Mouse (Mus musculus) splenic B cell, adult 2 months (primary cell): ENCODE measurements around the gene Aff3.
A peak's percentile ranks its signal among the peaks of the same experiment; 100 is the strongest.

ENCODE experiments used
- DNase-seq: peaks from one replicate; pipeline ENCODE4 v3.0.0-alpha.2; 2011; ENCODE audit warnings: low read depth, low spot score
- H3K27me3 ChIP-seq: 2 replicates; pipeline ENCODE4 v1.6.1; 2012; ENCODE audit warnings: mild to moderate bottlenecking, low read length, moderate library complexity, mixed read lengths; ENCODE audit not compliant: control insufficient read depth, poor library complexity, insufficient read depth, severe bottlenecking
- H3K36me3 ChIP-seq: 2 replicates; pipeline ENCODE4 v1.6.1; 2012; ENCODE audit warnings: mild to moderate bottlenecking, low read length, moderate library complexity, mixed read lengths; ENCODE audit not compliant: control insufficient read depth, poor library complexity, insufficient read depth, severe bottlenecking

Gene Aff3

DNA sequence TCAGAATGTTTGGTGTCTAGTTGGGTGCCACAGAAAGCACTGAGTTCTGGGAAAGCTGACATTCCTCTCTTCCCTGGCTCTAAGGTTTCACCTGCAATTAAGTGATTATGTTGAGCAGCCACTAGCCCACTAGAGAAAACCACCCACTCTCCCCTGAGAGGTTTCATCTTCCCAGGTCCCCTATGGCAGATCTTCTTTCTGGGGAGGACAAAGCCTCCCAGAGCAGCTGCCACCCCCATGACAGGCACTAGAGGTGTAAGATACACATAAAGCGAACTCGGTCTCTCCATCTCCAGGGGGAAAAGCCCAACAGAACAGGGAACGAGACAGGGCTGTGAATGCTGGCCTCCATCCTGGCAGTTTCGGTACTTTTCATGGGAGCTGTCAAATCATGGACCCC lies 492.9 kb downstream of the Aff3 start:
- no peak for DNase-seq

DNA sequence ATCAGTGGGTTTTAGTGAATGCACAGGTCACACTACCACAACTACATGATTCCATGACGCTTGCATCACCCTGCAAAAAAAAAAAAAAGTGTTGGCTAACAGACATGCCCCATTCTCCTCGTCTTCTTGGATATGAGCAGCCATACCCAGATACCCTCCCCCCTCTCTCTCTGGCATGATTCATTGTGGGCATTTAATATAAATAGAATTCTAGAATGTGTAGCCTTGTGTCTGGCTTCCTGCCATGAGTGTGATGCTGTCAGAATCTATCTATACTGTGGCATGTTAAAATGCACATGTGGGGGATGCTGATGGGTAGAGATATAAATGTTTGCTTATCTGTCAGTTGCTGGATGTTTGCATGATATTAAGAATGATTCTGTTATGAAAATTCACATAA lies 499.1 kb downstream of the Aff3 start:
- DNase-seq = no peak
- no peaks in the 10 kb centered on the region for H3K36me3 ChIP-seq
- H3K27me3 ChIP-seq = no peaks in the 10 kb centered on the region

More for the DNA sequence above, 492.9 kb downstream of the Aff3 start:
- no peaks in the 10 kb centered on the region for H3K36me3 ChIP-seq
- no peaks in the 10 kb centered on the region for H3K27me3 ChIP-seq

DNA sequence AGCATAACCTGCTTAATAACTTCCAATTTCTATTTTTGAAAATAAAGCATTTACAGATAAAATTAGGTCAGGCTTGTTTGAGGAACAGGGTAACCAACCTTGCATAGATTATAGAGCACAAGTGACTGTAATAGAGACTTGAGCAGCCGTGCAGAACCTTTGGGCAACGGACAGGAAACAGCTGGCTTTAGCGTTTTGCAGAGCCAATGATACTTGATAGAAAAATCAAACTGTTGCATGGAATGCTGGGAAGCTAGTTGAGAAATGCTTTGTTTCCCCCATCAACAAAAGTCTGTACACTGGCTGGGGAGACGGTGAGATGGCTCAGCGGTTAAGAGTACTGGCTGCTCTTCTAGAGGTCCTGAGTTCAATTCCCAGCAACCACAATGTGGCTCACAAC lies 514.7 kb downstream of the Aff3 start:
- Histone ChIP-seq H3K27me3 (no peaks in the 10 kb centered on the region), H3K36me3 (no peaks in the 10 kb centered on the region)
- peak; percentile 60 for DNase-seq

DNA sequence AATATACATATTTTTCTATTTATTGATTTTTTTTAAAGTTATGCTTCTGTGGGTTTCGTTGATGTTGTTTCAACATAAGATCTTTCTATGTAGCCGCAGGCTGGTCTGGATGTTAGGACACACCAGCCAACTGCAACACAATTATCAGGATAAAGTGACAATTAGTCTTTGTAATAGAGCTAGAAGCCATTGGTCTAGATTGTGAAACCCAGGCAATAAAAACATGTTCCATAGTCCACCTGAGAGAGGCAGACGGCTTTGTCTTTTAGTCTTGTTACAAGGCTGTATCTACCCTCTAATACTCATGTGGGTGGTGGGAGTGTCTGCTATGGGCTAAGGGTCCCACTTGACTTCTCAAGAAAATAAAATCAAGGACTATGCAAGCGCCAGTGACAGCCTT lies 518.7 kb downstream of the Aff3 start:
- no peak for DNase-seq

DNA sequence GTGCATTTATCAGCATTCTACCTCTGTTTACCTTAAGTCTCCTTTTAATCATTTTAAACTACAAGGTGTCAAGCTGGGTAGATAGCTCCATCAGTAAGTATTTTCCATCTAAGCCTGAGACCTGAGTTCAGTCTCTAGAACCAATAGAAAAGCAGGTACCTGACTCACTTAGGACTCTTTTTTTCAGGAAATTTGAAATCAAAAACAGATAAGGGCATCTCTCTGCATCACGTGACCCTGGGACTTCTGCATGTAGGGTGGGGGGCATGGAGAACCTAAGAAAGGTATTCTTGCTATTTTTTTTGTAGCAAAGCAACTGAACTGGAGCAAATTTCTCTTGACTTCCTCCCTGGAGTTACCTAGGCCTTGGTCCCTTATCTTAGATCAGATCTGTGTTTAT lies 523.4 kb downstream of the Aff3 start:
- H3K27me3 ChIP-seq = no peaks in the 10 kb centered on the region
- DNase-seq = no peak

More for the DNA sequence above, 518.7 kb downstream of the Aff3 start:
- H3K27me3 ChIP-seq = no peaks in the 10 kb centered on the region
- no peaks in the 10 kb centered on the region for H3K36me3 ChIP-seq

DNA sequence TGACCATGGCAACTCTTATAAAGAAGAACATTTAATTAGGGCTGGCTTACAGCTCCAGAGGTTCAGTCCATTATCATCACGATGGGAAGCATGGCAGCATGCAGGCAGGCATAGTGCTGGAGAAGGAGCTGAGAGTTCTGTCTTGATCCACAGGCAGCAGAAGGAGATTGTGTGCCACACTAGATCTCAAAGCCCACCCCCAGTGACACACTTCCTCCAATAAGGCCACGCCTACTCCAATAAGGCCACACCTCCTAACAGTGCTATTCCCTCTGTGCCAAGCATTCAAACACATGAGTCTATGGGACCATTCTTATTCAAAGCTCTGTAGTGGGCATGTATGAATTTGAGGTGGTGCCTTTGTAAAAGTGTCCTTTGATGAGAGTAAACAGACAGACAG lies 523.8 kb downstream of the Aff3 start:
- Histone ChIP-seq H3K36me3 (no peaks in the 10 kb centered on the region), H3K27me3 (no peaks in the 10 kb centered on the region)
- DNase-seq = peak; percentile 28

More for the DNA sequence above, 523.4 kb downstream of the Aff3 start:
- no peaks in the 10 kb centered on the region for H3K36me3 ChIP-seq

DNA sequence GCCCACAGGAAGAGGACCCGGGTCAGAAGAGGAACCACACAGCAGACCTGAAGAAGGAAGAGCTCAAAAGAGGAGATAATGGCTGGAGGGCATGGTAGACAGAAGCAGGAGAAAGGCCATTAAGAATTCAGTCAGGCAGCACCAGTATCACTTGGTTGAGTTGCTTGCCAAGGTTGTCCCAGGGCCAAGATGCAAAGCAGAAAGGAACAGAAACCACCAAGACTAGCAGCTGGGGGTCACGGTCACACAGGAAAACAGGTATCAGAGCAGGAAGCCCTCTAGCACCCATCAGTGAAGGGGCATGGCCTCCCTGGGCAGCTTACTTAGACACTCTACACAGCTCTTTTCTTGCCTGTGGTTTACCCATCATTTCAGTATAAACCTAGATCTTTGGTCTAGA lies 525.4 kb downstream of the Aff3 start:
- DNase-seq = peak; percentile 69

DNA sequence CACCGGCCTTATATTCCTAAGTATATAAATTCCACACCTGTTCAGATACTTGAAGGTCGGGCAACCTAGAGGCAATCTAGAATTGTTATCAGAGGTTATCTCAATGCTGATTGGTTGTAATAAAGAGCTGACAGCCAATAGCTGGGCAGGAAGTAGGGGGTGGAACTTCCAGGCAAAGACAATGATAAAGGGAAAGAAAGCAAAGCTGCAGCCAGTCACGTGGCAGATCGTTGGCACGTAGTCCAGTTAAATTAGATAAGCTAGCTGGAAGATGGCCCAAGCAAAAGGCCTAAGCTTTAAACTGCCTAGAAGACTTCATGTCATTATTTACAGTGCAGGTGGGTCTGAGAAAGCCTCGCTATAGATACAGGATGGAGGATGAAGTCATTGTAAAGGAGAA lies 531.8 kb downstream of the Aff3 start:
- Histone ChIP-seq H3K27me3 (no peaks in the 10 kb centered on the region), H3K36me3 (no peaks in the 10 kb centered on the region)
- DNase-seq = no peak

More for the DNA sequence above, 525.4 kb downstream of the Aff3 start:
- Histone ChIP-seq H3K27me3 (no peaks in the 10 kb centered on the region), H3K36me3 (no peaks in the 10 kb centered on the region)

DNA sequence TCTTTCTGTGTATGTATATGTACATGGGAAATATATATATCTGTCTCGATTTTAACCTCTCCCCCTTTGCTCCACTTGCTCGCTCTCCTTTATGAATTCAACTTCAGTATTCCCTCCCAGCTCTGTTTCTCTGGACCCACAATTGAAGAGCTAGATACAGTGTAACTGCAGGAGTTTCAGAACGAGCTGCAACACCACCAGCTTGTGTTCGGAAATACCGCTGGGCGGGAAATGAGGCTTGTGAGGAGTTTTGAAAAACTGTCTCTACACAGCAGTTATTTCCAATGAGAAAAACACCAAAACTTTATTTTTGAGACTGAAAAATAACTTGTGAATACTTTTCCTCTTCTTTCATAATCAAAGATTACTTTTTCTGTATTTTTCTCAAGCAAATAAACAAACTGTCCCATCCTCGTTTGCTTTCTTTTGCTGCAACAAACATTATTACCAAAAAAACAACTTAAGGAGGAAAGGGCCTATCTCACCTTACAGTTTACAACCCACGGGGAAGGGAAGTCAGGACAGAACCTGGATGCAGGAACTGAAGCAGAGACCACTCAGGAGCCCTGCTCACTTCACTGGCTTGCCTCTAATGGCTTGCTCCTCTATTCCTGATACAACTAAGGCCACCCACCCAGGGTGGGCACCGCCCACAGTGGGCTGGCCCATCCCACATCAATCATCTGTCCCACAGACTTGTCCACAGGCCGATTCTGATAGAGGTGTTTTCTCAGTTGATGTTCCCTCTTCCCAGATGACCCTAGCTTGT lies 533.9 kb downstream of the Aff3 start:
- DNase-seq = no peak
- Histone ChIP-seq H3K27me3 (no peaks in the 10 kb centered on the region), H3K36me3 (no peaks in the 10 kb centered on the region)

DNA sequence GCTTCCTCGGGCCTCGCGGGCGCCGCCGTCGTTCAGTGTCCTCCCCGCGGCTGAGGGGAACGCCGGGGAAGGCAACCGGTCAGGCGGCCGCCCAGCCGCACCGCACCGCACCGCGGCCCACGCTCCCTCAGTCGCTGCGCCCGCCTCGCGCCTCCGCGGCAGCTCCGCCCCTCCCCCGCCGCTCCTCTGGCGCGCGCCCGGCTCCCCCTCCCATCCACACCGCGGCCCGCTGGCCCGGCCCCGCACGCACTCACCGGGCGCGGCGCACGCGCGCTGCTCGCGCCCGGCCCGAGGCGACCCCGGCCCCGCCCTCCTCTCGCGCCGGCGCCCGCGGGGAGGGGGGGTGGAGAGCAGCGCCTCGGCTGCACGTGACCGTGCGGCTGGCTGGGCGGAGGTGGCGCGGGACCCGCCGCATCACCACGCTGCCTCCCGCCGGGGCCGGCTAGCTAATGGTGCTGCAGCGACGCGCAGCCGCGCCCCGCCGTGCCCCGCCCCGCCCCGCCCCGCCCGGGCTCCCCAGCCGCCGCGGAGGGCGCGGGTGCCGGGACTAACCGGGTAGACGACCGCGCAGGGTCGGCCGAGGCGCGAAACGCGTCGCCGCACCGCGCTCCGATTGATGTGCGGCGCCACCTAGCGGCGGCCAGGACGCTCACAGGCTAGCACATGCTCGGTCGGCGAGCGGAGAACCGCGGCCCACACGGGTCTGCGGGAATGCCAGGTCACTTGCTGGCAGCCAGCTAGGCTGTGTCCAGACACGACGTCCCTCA lies 535.1 kb downstream of the Aff3 start, which contains the start of gene Rev1:
Gene Rev1, minus strand, starts transcription at position 301 of the 767 bp plus-strand sequence.
- Histone ChIP-seq H3K27me3 (no peaks in the 10 kb centered on the region), H3K36me3 (no peaks in the 10 kb centered on the region)
- peak; percentile 93 for DNase-seq

DNA sequence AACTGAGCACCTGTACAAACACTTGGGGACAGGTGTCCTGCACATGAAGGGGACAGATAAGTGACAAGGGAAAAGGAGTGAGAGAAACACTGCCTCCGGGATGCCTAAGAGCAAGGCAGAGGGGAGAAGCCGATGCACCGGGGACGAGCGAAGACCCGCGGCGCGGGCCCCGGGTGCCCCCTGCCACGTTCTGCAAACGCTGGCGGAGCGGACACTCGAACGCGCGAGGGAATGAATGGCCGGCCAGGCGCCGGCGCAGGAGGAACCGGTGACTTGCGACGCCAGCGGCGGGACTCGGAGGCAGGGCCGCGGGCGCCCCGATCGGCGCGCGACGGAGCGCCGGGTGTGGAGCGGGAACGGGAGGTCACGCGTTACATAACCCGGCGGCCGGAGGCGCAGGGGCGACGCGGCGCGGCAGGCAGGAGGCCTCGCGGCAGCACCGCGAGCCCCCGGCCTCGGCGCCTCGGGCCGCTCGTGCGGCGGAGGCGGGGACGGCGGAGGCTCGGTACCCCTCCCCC lies 535.8 kb downstream of the Aff3 start:
- H3K27me3 ChIP-seq = no peaks in the 10 kb centered on the region
- DNase-seq = peak; percentile 61
- no peaks in the 10 kb centered on the region for H3K36me3 ChIP-seq
